Mouse (Mus musculus): Measurements from ENCODE around the gene Egln3.

- no peak for TF ChIP-seq CTCF (IDR thresholded peaks at IDR 0.05; ENCODE audit: extremely low read depth, insufficient read depth, low read length)
- TF ChIP-seq POLR2A (IDR thresholded peaks at IDR 0.05; ENCODE audit: extremely low read depth, insufficient read depth, low read length), result no peak
These were observed 28.8 kb upstream of the Egln3 start for GRCm38 (mm10) chr12:54232456-54232855.
